Mouse (Mus musculus) megakaryocyte progenitor cell, adult 5-6 weeks (primary cell): ENCODE measurements around the gene Ccdc80. TPM values are rescaled to one million over a fixed set of nuclear protein-coding genes. Genes with fewer than 3 reads are reported as not detected.

ENCODE experiments used
- ATAC-seq: replicated peaks from 2 replicates; pipeline ENCODE4 v1.8.0; 2016; ENCODE audit warnings: mild to moderate bottlenecking, moderate TSS enrichment, inconsistent platforms; ENCODE audit not compliant: poor library complexity
- total RNA-seq, 2 experiments: library from RNA; stranded (forward) in 1 of 2; stranded (reverse) in 1 of 2; fragments of 157-497, 149-512 nt in 1 of 2; fragments of 200-1000 nt in 1 of 2; gene quantifications; 2 replicates each; pipeline versions ENCODE4 v1.2.3 to v1.2.4; 2015 to 2017

The Ccdc80 gene
- total RNA-seq, 2 experiments from 2014 or later: 0.12 to 0.71 TPM

DNA sequence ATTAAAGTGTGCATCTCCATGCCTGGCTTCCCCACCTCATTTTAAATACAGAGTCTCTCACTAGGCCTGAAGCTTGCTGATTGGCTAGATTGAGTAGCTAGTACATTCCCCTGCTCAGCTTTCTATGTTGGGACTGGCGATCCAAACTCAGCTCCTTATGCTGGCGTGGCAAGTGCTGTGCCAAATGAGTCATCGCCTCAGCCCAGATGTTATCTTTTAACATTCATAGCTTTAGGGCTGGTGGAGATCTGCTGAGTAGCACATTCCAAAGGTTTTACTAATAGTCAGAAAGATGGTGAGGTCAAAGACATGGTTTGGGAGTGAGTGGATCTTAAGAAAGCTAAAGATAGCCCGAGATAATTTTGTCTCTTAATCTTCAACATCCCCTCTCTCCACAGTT lies 17.3 kb downstream of the Ccdc80 start:
- ATAC-seq: no peak

- no peak for ATAC-seq
Observed at GRCm38 (mm10) chr16:45117200-45117599, 24.0 kb downstream of the Ccdc80 start.

GRCm38 (mm10) chr16:45118760-45119159 lies 25.6 kb downstream of the Ccdc80 start:
- no peak for ATAC-seq

- ATAC-seq: no peak
Observed at GRCm38 (mm10) chr16:45120844-45121425, 27.7 kb downstream of the Ccdc80 start.

- no peak for ATAC-seq
Observed at GRCm38 (mm10) chr16:45122571-45122970, 29.4 kb downstream of the Ccdc80 start.

DNA sequence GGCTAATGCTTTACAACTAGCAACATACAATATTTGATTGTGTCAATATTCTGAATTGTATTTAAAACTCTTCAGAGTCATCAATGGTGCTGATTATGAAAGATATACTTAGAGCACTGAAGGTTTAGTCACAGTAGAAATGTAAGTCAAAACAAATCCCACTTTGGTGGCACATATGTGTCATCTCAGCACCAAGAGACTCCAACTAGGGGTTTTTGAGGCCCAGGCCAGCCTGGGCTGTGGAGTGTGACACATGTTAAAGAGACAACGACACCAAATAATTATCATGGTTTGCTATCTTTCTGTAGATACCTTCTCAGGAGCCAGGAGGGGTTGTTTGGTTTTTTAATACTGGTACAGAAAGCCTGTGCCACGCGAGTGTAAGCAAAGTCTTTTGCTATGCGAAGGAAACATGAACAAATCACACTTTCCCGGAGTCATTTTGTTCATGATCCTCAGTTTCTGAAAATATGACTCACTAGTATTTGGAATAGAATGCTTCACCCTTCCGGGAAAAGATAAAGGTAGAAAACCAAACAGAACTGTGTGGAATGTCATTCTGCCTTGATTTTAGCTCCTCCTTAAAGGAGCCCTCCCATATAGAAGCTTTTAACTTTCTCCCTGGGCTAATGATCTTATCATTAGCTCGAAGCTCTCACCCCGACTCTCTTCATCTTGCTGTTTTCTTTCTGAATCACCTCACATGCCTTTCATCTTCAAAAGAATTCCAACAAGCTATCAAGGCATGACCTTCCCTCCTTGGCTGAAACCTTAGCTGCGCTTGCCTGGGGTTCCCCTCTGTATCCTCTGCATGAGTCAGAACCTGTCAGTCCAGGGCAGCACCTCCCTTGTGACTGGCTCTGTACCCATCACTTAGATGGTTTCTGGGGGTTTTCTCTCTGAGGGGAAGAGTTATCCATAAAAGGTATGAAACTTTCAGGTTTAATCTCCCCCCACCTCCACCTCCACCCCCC lies 31.3 kb downstream of the Ccdc80 start:
- ATAC-seq: no peak

- no peak for ATAC-seq
Observed at GRCm38 (mm10) chr16:45127936-45128710, 34.9 kb downstream of the Ccdc80 start.

DNA sequence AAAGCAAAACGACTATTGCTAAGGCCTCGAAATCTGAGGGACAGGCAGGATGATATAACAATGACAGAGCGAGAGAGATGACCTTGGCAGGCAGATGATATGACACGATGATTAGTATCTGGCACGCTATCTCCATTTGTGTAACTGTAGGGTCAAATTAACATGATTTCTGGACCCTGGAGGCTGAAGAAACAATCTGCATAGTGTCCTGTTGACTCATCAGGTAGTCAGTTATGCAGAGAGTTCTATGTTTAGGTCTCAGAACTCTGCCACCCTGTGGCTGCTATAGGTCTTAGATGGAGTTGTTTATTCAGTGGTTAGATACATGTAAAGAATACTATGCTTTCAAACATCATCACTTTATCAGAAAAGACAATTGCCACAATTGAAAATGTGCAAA lies 48.5 kb downstream of the Ccdc80 start:
- ATAC-seq: no peak

- peak; percentile 98 for ATAC-seq
Observed at GRCm38 (mm10) chr16:45142565-45142964, 49.4 kb downstream of the Ccdc80 start.

DNA sequence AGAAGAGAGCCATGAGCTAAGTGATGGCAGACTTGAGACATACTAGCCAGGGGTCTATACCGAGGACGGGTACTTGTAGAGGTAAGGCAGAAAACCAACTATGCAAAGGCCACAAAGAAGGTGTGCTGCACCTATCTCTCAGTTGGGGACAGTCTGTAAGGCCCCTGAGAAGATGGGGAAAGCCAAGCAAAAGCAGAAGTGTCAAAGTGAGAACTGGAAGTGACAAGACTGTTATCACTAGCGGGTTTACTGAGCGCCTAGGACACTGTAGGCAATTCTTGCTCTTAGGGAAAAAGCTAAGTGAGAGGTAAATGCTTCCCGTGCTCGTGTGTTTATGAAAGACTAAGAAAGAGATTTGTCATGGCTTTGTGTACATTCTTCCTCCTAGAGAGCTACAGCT lies 51.9 kb downstream of the Ccdc80 start:
- peak; percentile 29; the same call in 1 of the 2 replicates for ATAC-seq

- ATAC-seq: peak; percentile 93
Observed at GRCm38 (mm10) chr16:45148488-45149082, 55.4 kb downstream of the Ccdc80 start.

GRCm38 (mm10) chr16:45154741-45155250 lies 61.6 kb downstream of the Ccdc80 start:
- ATAC-seq: no peak

- ATAC-seq: peak; percentile 65
Observed at GRCm38 (mm10) chr16:45158136-45158521, 64.9 kb downstream of the Ccdc80 start.

DNA sequence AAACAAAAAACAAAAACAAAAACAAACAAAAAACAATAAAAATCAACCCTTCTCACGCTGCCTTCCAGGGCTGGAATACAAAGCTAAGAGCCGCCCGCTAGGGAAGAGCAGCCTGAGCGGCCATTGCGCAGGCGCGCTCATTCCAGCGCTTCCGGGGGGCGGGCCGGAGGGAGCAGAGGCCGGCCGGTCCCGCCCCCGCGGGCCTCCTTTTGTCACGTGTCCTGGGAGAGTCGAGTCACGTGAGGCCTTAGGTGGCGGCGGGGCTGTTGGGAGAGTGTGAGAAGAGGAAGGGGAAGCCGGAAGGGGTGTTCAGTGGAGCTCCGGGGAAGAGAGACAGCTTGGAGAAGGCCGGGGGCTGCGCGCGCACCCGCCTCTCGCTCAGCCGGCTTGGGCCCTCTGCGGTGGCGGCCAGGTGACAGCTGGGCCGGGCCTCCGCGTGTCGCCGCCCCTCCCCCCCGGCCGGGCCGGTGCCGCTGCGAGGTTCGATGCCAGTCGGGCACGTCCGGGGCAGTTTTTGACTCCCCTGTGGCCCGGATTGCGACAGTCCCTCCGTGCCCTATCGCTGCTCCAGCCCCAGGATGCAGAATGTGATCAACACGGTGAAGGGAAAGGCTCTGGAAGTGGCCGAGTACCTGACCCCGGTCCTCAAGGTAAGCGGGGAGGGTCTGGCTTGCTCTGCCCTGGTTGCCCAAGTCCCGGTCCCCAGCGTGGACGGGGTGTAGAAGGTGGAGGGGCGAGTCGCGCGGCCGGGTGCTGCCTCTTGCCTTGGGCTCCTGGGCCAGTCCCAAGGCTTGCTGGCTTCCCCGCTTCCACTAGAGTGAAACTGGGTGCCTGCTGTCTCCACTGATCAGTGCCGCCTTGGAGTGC lies 65.6 kb downstream of the Ccdc80 start, which contains the start of the genes Slc35a5 and Atg3:
TSS of gene Slc35a5 (minus strand) at position 185 of the 867 bp plus-strand sequence.
TSS of gene Atg3 (plus strand) at position 264 of the 867 bp plus-strand sequence.
- ATAC-seq: peak; percentile 88

- ATAC-seq: no peak
Observed at GRCm38 (mm10) chr16:45159389-45159716, 66.2 kb downstream of the Ccdc80 start.

Other genes starting within 250 kb of the Ccdc80 start
- gene Cd200r2, start 226.3 kb upstream of the Ccdc80 start, total RNA-seq (2015): 0.25 TPM in 1 of 2 replicates, not detected in the other
- gene Cd200r2, start 226.3 kb upstream of the Ccdc80 start, total RNA-seq (2017): not detected in 2 replicates
- gene Cd200r3, start 149.7 kb upstream of the Ccdc80 start, total RNA-seq (2015): 0.69 and 1.2 TPM in 2 replicates
- gene Cd200r3, start 149.7 kb upstream of the Ccdc80 start, total RNA-seq (2017): 0.64 and 3.9 TPM in 2 replicates
- 11.2 and 14.7 TPM in 2 replicates for gene Slc35a5, start 65.3 kb downstream of the Ccdc80 start, total RNA-seq (2015)
- 6.3 and 6.7 TPM in 2 replicates for gene Slc35a5, start 65.3 kb downstream of the Ccdc80 start, total RNA-seq (2017)
- gene Atg3, start 65.4 kb downstream of the Ccdc80 start, total RNA-seq (2015): 69.3 and 79.4 TPM in 2 replicates
- 50.9 and 62.9 TPM in 2 replicates for gene Atg3, start 65.4 kb downstream of the Ccdc80 start, total RNA-seq (2017)
- 6.1 and 7.0 TPM in 2 replicates for gene Btla, start 130.9 kb downstream of the Ccdc80 start, total RNA-seq (2015)
- 6.6 and 7.6 TPM in 2 replicates for gene Btla, start 130.9 kb downstream of the Ccdc80 start, total RNA-seq (2017)